Mouse (Mus musculus) layer of hippocampus, adult 2 months (tissue): ENCODE results near the gene Zfp423. TPM values are rescaled to one million over a fixed set of nuclear protein-coding genes. Genes with fewer than 3 reads are reported as not detected.
A peak's percentile ranks its signal among the peaks of the same experiment; 100 is the strongest.

Source experiments
- DNase-seq, 2 experiments: peaks; one replicate each; pipeline ENCODE4 v3.0.0; 2022; ENCODE audit warnings: low spot score in 2 of 2
- H3K27ac ChIP-seq: fragments of 200-600 bp; 2 replicates; pipeline ENCODE4 v1.8.1; 2022
- H3K4me3 ChIP-seq: fragments of 200-600 bp; 2 replicates; pipeline ENCODE4 v1.8.1; 2022; ENCODE audit warnings: mild to moderate bottlenecking
- CTCF ChIP-seq: fragments of 200-600 bp; conservative IDR thresholded peaks from 2 replicates; pipeline ENCODE4 v1.8.1; 2022; ENCODE audit warnings: antibody characterized with exemption, mild to moderate bottlenecking, moderate library complexity
- total RNA-seq, 2 experiments: library from RNA; stranded (reverse); gene quantifications; 2 replicates each; pipeline ENCODE4 v1.2.3; 2021

The Zfp423 gene
- total RNA-seq, 2 experiments from 2014 or later = 24.0 to 26.6 TPM

DNA sequence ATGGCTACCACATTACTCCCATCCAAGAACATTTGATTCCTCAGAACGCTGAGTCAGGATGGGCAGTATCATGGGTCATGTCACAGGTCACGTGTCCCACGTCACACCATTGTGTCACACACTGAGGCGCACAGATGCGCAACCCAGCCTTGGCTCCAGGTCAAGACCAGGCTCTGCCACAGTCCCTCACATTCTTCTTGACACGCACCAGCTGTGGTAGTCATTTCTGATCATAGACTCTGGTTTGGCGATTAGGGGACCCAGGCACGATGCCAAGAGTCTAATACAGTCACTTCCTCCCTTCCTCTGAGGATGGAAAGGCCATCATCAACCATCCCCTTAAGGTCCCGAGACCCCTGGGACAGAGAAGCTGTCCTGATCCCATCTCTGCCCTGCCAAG is 43.6 kb downstream of the Zfp423 start:
- TF ChIP-seq CTCF = no peak
- no peak overlapping the region for H3K27ac ChIP-seq
- DNase-seq = no peak
- no peak overlapping the region for H3K4me3 ChIP-seq

DNA sequence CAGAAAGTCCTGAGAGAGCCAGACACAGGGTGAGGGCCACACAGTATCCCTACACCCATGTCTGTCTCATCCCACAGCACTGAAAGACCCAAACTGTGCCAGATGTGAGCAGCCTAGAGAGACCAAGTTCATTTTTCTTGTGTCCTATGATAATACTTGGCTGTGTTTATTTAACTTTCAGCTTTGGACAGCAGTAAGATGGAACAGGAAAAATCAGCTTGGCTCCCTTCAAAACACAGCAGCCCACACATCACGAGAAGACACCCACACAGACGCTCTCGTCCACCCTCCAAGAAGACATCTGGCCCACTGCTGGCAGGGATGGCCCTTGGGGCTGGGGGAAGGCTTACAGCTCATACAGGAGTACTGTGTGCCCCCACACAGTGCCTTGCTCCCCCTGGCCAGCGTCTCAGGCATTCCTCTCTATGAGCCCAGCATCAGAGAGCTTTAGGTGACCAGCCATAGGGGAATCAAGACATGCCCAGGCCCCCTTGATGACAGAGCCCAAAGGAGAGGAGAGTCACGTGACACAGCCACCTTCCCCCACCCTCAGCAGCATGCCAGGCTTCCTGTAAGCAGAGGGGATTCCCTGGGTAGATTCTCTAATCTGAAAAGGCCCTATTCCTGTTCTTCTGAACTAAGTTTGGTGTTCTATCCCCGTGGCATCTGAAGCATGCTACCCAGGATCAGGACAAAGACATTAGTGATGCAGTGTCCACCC is 45.0 kb downstream of the Zfp423 start:
- Histone ChIP-seq H3K4me3 (no peak overlapping the region), H3K27ac (no peak overlapping the region)
- TF ChIP-seq CTCF = no peak
- no peak for DNase-seq

DNA sequence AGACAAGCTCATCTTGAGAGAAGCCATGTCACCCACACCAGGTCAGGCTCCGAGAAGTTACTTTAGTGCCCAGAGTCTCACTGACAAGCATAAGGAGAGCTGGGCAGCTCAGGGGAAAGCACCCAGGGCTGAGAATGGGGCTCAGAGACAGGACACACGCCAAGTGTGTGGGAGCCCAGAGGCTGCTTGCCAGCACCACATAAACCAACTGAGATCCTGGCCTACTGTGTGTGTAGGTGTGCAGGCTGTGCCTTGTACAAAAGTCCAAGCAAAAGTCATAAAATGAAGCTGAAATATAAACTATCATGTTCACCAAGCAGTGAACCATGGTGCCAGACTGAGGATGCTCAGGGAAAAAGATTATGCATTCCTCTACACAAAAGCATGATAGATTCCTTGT is 50.5 kb downstream of the Zfp423 start:
- no peak overlapping the region for H3K27ac ChIP-seq
- peak in 1 of 2 experiments; percentile 21 for DNase-seq
- H3K4me3 ChIP-seq = no peak overlapping the region
- no peak for TF ChIP-seq CTCF

DNA sequence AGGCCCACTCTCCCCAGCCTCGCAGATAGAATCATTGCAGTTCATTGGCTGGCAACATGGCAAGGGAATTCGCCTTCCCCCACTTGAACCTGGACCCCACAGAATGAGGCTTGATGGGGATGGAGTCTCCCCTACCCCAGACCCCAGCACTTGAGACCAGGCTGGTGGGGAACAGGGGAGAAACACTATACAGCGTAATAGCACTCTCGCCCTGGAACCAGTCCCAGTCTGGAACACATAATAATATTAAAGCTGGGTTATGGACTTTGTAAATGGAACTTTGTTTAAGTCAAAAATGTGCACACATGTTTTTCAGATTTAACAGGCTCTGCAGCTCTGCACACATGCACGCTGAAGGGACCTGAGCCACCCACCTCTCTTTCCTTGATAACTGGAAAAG is 54.0 kb downstream of the Zfp423 start:
- no peak for DNase-seq
- no peak for TF ChIP-seq CTCF
- no peak overlapping the region for H3K27ac ChIP-seq
- no peak overlapping the region for H3K4me3 ChIP-seq

DNA sequence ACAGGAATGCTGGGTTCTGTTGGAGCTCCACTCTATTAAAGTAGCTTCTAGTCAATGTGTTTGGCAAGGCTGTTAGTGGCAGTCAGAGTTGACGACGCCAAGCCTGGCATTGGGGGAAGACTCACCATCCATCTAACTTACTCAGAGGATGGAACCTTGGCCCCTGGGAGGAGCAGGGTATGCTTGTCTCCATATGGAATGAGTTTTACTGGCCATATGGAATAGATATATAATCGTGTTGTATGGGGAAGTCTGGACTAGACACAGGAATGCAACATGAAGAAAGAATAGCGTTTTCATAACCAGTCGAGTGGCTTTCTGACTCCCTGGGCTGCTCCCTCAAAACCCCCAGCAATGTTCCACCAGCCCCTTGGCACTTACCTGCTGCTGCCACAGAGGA is 55.3 kb downstream of the Zfp423 start:
- TF ChIP-seq CTCF = no peak
- DNase-seq = no peak
- Histone ChIP-seq H3K27ac (no peak overlapping the region), H3K4me3 (no peak overlapping the region)

DNA sequence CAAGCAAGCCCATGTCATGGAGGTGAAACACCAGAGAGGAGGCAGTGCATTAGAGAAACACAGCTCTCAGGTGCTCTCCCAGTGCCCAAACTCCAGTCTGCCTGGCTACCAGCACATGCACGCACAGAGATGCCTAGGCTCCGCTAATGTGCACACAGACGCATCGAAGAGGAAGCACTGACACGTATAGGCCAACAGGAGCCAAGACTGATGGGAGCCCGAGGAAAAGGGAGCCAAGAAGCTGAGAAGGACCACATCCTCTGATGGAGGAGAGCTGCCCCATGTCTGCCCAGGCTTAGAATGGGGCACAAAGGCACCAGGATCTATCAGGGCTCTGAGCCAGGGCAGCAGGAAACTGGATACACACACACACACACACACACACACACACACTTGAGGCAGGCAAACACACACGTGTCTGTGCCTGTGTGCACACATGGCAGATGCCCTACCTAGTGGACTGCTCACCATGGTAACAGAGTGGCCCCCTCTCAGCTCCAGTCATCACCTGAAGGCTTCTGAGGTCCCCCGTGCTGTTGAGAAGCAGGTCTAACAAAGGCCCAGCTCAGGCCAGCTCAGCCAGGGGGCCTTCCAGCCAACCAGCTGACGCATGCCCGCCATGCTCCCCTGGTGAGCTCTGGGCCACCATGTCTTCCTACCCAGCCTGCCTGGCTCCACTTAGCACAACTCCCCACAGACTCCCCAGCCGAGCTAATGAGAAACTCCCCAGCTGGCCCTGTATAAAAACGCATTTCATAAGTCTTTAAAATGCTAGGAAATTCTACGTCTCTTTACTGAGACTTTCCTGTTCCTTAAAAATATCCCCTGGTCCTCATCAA is 64.0 kb downstream of the Zfp423 start:
- H3K4me3 ChIP-seq = no peak overlapping the region
- no peak overlapping the region for H3K27ac ChIP-seq
- TF ChIP-seq CTCF = no peak
- no peak for DNase-seq

DNA sequence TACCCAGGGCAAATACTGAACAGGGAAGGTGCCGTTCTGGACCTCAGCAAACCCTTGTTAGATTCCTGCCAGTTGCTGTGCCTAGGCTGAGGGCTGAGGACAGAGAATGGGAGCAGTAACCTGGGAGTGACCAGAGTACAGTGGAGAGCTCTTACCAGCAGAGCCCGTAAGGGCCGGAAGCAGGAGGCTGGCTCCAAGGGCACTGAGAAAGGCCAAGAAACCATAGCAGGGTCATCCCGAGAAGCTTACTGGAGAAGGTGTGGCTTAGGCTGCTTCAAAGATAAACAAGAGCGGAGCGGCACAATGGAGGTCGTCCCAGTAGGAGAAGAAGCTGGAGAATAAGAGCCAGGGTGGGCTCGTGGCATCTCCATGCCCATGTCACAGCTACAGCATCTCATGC is 65.1 kb downstream of the Zfp423 start:
- TF ChIP-seq CTCF = no peak
- H3K4me3 ChIP-seq = no peak overlapping the region
- DNase-seq = no peak
- H3K27ac ChIP-seq = no peak overlapping the region

DNA sequence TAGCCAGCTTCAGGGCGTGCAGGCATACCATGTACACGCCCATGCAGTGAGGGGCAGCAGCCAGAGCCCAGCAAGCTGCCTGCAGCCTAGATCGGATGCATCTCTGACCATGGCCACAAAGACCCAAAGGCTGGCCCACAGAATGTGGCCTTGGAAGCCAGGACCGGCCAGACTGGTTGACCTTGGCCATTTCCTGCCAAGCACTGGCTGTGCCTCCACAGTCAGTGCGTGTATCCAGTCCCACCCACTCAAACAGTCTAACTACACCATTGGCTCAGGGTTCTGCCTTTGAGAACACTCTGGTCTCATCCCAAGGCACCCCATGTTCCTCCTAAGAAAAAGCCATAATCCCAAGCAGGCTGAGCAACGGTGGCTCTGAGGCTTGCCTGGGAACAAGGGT is 65.8 kb downstream of the Zfp423 start:
- Histone ChIP-seq H3K27ac (no peak overlapping the region), H3K4me3 (no peak overlapping the region)
- no peak for TF ChIP-seq CTCF
- no peak for DNase-seq

DNA sequence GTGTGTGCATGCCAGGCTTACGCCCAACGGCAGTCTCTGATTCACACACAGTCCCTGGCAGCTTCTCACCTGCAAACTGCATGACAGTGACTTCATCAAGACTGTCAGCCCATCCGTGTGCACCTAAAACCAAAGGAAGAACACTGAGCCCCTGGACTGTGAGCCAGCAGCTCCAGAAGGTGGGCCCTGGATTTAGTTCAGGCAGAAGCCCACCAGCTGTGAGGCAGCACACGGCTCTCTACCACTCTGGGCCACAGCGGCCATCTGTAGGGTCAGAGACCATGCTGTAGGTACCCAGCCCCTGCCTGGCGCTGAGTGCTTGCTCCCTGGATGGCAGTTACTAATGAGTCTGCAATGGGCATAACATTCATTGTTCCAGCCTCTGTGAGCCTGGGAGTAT is 66.5 kb downstream of the Zfp423 start:
- Histone ChIP-seq H3K27ac (no peak overlapping the region), H3K4me3 (no peak overlapping the region)
- no peak for DNase-seq
- TF ChIP-seq CTCF = no peak

DNA sequence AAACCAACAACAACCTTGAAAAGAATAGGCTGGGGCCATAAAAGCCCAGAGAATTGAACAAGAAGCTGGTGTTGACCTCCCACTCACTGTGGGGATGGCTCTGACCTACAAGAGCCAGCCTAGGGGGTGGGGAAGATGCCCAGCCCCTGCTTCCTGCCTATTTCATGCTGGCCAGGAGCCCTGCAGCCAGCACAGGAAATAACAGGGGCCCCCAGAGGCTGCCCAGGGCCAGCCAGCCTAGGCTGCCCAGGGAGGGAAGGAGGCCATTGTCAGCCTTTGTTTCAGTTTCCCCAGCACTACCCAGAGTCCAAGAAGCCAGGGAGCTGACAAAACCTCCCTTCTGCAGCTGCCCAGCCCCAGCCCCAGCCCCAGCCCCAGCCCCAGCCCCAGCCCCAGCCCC is 67.5 kb downstream of the Zfp423 start:
- DNase-seq = peak in 1 of 2 experiments; percentile 9
- Histone ChIP-seq H3K4me3 (no peak overlapping the region), H3K27ac (no peak overlapping the region)
- TF ChIP-seq CTCF = no peak; the same call in 1 of the 2 replicates

DNA sequence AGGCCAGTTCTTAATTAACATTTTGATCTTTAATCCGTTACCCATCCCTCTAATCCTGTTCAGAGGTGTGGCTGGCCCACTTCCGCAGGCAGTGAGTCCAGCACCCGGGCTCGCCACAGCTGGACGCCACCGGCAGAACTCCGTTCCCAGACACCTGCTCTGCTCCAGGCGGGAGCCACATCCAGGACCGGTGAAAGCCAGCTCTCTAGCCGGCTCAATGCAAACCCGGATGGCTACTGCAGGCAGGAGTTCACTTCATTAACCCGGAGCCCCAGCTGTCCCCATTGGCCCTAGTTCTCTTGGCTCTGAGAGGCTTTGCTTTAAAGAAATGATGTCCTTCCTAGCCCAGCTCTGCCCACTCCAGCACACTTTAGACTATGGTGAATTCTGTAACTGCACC is 71.4 kb downstream of the Zfp423 start:
- DNase-seq = no peak
- Histone ChIP-seq H3K4me3 (no peak overlapping the region), H3K27ac (no peak overlapping the region)
- no peak for TF ChIP-seq CTCF

DNA sequence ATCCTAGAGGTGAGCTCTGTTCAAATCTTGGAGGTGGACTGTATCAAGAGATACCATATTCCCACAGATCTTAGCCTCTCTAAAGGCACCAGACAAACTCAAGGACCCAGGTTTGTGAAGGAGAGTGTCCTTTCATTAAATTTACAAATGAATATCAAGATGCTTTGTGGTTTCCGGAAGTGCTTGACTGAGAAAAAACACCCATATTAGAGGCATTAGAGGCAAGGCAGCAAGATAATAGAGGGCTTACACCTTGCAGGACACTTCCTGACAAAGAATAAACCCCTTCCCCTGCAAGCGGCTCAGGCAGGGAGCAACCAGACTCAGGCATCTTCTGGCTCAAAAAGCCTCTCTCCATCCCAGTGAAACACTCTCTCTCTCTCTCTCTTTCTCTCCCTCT is 78.3 kb downstream of the Zfp423 start:
- TF ChIP-seq CTCF = no peak
- no peak for DNase-seq
- Histone ChIP-seq H3K27ac (no peak overlapping the region), H3K4me3 (no peak overlapping the region)

DNA sequence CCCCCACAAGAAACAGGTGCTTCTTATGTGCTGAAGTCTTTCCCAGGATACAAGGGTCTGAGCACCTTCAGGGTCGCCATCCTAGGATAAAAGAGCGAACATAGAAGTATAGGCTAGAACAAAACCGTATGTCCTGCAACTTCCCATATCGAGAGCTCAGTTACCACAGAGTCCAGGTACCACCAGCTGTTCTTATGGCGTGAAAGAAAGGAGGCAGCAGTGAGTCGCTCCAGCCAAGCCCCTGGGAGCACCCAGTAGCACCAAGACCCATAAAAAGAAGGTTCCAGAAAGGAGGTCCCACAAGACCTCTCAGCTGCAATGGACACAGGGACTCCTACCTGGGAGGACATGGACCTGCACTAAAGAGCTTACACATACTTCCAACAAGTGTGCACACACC is 83.5 kb downstream of the Zfp423 start:
- Histone ChIP-seq H3K27ac (no peak overlapping the region), H3K4me3 (no peak overlapping the region)
- peak; percentile 32; the same call in 1 of the 2 replicates for TF ChIP-seq CTCF
- no peak for DNase-seq

DNA sequence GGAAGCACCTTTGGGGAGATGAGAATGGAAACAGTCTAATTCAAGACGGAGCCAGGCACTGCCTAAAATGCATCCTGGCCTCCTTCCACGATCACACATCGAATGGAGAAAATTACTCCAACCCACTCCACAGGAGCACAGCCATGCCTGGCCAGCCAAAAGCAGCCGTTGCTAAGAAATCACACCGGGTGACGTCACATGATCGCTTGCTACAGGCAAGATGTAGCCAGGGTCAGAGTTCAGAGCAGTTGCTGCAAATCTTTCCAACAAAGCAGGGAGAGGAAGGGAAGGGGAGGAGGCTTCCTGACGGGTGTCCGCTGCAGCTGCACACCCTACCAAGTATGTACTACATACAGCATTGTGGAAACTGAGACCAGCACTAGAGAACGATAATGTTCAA is 83.9 kb downstream of the Zfp423 start:
- no peak for TF ChIP-seq CTCF
- peak in 1 of 2 experiments; percentile 35 for DNase-seq
- no peak overlapping the region for H3K4me3 ChIP-seq
- H3K27ac ChIP-seq = no peak overlapping the region
